Mouse (Mus musculus): ENCODE data around the gene Slc16a7. TPM values are rescaled to one million over a fixed set of nuclear protein-coding genes. Genes with fewer than 3 reads are reported as not detected.

Slc16a7 gene
- total RNA-seq, 1 experiment, result 0.58 TPM

DNA sequence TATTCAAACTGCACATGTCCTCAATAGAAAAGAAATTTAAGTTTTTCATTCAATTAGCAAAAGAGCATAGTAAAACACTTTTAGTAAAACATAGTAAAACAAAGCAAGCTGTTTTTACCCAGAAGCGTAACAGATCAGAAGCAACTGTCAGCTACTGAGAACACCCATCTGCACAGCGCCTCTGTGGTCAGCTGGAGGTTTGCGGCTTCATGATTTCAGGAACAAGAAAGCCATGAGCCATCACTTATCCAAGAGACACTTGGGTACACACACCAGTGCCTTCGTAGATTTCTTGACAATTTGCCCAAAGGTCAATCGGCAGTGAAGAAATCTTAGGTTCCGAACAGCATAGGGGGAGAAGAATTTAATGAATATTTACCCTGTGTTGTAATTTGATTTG is 71.9 kb downstream of the Slc16a7 start:
- no peak overlapping the region for H3K4me3 ChIP-seq (ENCODE audit: insufficient read depth in 1 of 2, low read depth in 1 of 2, low read length in 2 of 2, poor library complexity in 1 of 2, severe bottlenecking in 1 of 2)
- H3K36me3 ChIP-seq (ENCODE audit: control insufficient read depth, insufficient read depth, low read length, poor library complexity, severe bottlenecking), result no peaks in the 10 kb centered on the region
- H3K27ac ChIP-seq (ENCODE audit: insufficient read depth, low read depth, low read length, poor library complexity, severe bottlenecking), result no peak overlapping the region
- no peak overlapping the region for H3K9ac ChIP-seq (ENCODE audit: insufficient read depth, low read depth, low read length, poor library complexity, severe bottlenecking)
- no peak for DNase-seq (ENCODE audit: low read depth, low spot score)
- in situ Hi-C loops (cut with MboI; ENCODE audit: low sequenced_read_pairs in 2 of 2, unreplicated experiment in 2 of 2), result no loop called here
- no peaks in the 10 kb centered on the region for H3K4me1 ChIP-seq (ENCODE audit: control insufficient read depth in 2 of 2, insufficient read depth in 2 of 2, low read length in 2 of 2, poor library complexity in 1 of 2)
- H3K9me3 ChIP-seq (ENCODE audit: control insufficient read depth, insufficient read depth, low read depth, low read length), result no peaks in the 10 kb centered on the region
- TF ChIP-seq MAFK (IDR thresholded peaks at IDR 0.05; ENCODE audit: insufficient read depth, low read depth, low read length) (no peak), ZC3H11A (IDR thresholded peaks at IDR 0.05; ENCODE audit: borderline replicate concordance, low read depth, low read length) (no peak), CHD2 (IDR thresholded peaks at IDR 0.05; ENCODE audit: low read depth, low read length) (no peak), HCFC1 (IDR thresholded peaks at IDR 0.05; ENCODE audit: borderline replicate concordance, insufficient read depth, low read length) (no peak), ZNF384 (IDR thresholded peaks at IDR 0.05; ENCODE audit: low read depth, low read length) (no peak)

DNA sequence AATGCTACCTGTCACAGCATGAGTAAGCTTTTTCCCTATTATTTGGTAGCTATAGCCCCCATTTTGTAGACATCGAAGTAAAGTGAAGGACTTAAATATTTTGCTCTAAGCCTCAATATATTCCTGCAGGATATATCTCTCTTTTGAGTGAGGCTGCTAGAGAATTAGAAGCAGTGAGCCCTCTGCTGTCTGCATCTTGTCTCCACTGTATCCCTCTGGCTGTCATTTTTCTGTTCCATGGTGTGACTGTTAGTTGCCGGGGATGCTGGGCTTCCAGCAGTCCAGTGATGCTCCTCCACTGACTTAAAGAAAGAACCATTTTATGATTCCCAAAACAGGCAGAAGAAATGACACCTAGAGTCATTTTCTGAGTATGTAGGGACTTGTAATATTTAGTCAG is 78.4 kb downstream of the Slc16a7 start:
- DNase-seq (ENCODE audit: low read depth, low spot score), result no peak
- H3K9ac ChIP-seq (ENCODE audit: insufficient read depth, low read depth, low read length, poor library complexity, severe bottlenecking), result no peak overlapping the region
- no peaks in the 10 kb centered on the region for H3K36me3 ChIP-seq (ENCODE audit: control insufficient read depth, insufficient read depth, low read length, poor library complexity, severe bottlenecking)
- in situ Hi-C loops (cut with MboI; ENCODE audit: low sequenced_read_pairs in 2 of 2, unreplicated experiment in 2 of 2), result no loop called here
- H3K4me1 ChIP-seq (ENCODE audit: control insufficient read depth in 2 of 2, insufficient read depth in 2 of 2, low read length in 2 of 2, poor library complexity in 1 of 2), result no peaks in the 10 kb centered on the region
- no peak overlapping the region for H3K27ac ChIP-seq (ENCODE audit: insufficient read depth, low read depth, low read length, poor library complexity, severe bottlenecking)
- TF ChIP-seq CHD2 (IDR thresholded peaks at IDR 0.05; ENCODE audit: low read depth, low read length), result no peak
- no peak for TF ChIP-seq MAFK (IDR thresholded peaks at IDR 0.05; ENCODE audit: insufficient read depth, low read depth, low read length)
- no peak for TF ChIP-seq ZNF384 (IDR thresholded peaks at IDR 0.05; ENCODE audit: low read depth, low read length)
- TF ChIP-seq ZC3H11A (IDR thresholded peaks at IDR 0.05; ENCODE audit: borderline replicate concordance, low read depth, low read length), result no peak
- TF ChIP-seq HCFC1 (IDR thresholded peaks at IDR 0.05; ENCODE audit: borderline replicate concordance, insufficient read depth, low read length), result no peak
- no peaks in the 10 kb centered on the region for H3K9me3 ChIP-seq (ENCODE audit: control insufficient read depth, insufficient read depth, low read depth, low read length)
- H3K4me3 ChIP-seq (ENCODE audit: insufficient read depth in 1 of 2, low read depth in 1 of 2, low read length in 2 of 2, poor library complexity in 1 of 2, severe bottlenecking in 1 of 2), result no peak overlapping the region

GRCm38 (mm10) chr10:125298036-125298435 is 91.2 kb downstream of the Slc16a7 start:
- Histone ChIP-seq H3K4me3 (ENCODE audit: insufficient read depth in 1 of 2, low read depth in 1 of 2, low read length in 2 of 2, poor library complexity in 1 of 2, severe bottlenecking in 1 of 2) (no peak overlapping the region), H3K27ac (ENCODE audit: insufficient read depth, low read depth, low read length, poor library complexity, severe bottlenecking) (no peak overlapping the region), H3K4me1 (ENCODE audit: control insufficient read depth in 2 of 2, insufficient read depth in 2 of 2, low read length in 2 of 2, poor library complexity in 1 of 2) (no peaks in the 10 kb centered on the region), H3K9ac (ENCODE audit: insufficient read depth, low read depth, low read length, poor library complexity, severe bottlenecking) (no peak overlapping the region), H3K9me3 (ENCODE audit: control insufficient read depth, insufficient read depth, low read depth, low read length) (no peaks in the 10 kb centered on the region), H3K36me3 (ENCODE audit: control insufficient read depth, insufficient read depth, low read length, poor library complexity, severe bottlenecking) (no peaks in the 10 kb centered on the region)
- in situ Hi-C loops (cut with MboI; ENCODE audit: low sequenced_read_pairs in 2 of 2, unreplicated experiment in 2 of 2), result no loop called here
- TF ChIP-seq ZNF384 (IDR thresholded peaks at IDR 0.05; ENCODE audit: low read depth, low read length) (no peak), MAFK (IDR thresholded peaks at IDR 0.05; ENCODE audit: insufficient read depth, low read depth, low read length) (no peak), ZC3H11A (IDR thresholded peaks at IDR 0.05; ENCODE audit: borderline replicate concordance, low read depth, low read length) (no peak), CHD2 (IDR thresholded peaks at IDR 0.05; ENCODE audit: low read depth, low read length) (no peak), HCFC1 (IDR thresholded peaks at IDR 0.05; ENCODE audit: borderline replicate concordance, insufficient read depth, low read length) (no peak)
- no peak for DNase-seq (ENCODE audit: low read depth, low spot score)

DNA sequence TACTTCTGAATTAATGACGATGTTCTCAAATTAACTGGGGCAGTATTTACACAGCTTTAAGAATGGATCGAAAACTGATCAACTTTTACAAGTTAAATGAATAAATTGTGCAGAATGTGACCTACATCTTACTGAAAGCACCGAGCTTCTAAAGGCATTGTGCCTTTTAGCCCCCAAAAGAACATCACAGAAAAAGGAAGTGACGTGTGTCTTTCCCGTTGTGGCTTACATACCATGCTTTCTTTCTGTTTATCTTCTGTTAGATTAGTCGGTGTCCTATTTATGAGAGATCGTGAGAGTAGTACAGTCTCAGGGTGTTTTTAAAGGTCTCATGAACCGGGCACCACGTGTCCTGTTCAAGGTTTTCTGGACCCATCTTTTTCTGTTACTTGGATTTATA is 98.9 kb downstream of the Slc16a7 start:
- H3K36me3 ChIP-seq (ENCODE audit: control insufficient read depth, insufficient read depth, low read length, poor library complexity, severe bottlenecking), result no peaks in the 10 kb centered on the region
- no peaks in the 10 kb centered on the region for H3K4me1 ChIP-seq (ENCODE audit: control insufficient read depth in 2 of 2, insufficient read depth in 2 of 2, low read length in 2 of 2, poor library complexity in 1 of 2)
- in situ Hi-C loops (cut with MboI; ENCODE audit: low sequenced_read_pairs in 2 of 2, unreplicated experiment in 2 of 2), result no loop called here
- H3K27ac ChIP-seq (ENCODE audit: insufficient read depth, low read depth, low read length, poor library complexity, severe bottlenecking), result no peak overlapping the region
- no peak overlapping the region for H3K4me3 ChIP-seq (ENCODE audit: insufficient read depth in 1 of 2, low read depth in 1 of 2, low read length in 2 of 2, poor library complexity in 1 of 2, severe bottlenecking in 1 of 2)
- no peak overlapping the region for H3K9ac ChIP-seq (ENCODE audit: insufficient read depth, low read depth, low read length, poor library complexity, severe bottlenecking)
- TF ChIP-seq HCFC1 (IDR thresholded peaks at IDR 0.05; ENCODE audit: borderline replicate concordance, insufficient read depth, low read length) (no peak), MAFK (IDR thresholded peaks at IDR 0.05; ENCODE audit: insufficient read depth, low read depth, low read length) (no peak), CHD2 (IDR thresholded peaks at IDR 0.05; ENCODE audit: low read depth, low read length) (no peak), ZC3H11A (IDR thresholded peaks at IDR 0.05; ENCODE audit: borderline replicate concordance, low read depth, low read length) (no peak)
- no peaks in the 10 kb centered on the region for H3K9me3 ChIP-seq (ENCODE audit: control insufficient read depth, insufficient read depth, low read depth, low read length)
- DNase-seq (ENCODE audit: low read depth, low spot score), result no peak

DNA sequence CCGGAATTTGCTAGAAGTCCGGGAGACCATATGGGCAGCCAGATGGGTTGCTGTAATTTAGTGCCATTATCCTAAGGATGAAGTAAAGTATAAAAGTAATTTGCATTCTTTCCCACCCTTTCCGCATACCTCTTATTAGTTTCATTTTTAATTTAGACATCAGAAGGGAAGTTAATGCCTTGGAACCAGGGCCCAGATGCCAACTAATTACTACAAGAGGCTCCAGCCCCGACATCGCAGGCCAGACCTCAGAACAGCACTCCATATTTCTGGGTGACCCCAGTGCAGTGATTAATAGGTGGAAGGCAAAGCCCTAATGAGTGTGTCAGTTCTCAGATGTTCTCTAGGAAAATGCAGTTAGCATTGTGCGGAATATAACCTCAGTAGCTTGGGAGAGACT is 100.7 kb downstream of the Slc16a7 start:
- no peak for DNase-seq (ENCODE audit: low read depth, low spot score)
- no peak overlapping the region for H3K9ac ChIP-seq (ENCODE audit: insufficient read depth, low read depth, low read length, poor library complexity, severe bottlenecking)
- in situ Hi-C loops (cut with MboI; ENCODE audit: low sequenced_read_pairs in 2 of 2, unreplicated experiment in 2 of 2), result no loop called here
- H3K36me3 ChIP-seq (ENCODE audit: control insufficient read depth, insufficient read depth, low read length, poor library complexity, severe bottlenecking), result no peaks in the 10 kb centered on the region
- TF ChIP-seq HCFC1 (IDR thresholded peaks at IDR 0.05; ENCODE audit: borderline replicate concordance, insufficient read depth, low read length) (no peak), ZC3H11A (IDR thresholded peaks at IDR 0.05; ENCODE audit: borderline replicate concordance, low read depth, low read length) (no peak), MAFK (IDR thresholded peaks at IDR 0.05; ENCODE audit: insufficient read depth, low read depth, low read length) (no peak), ZNF384 (IDR thresholded peaks at IDR 0.05; ENCODE audit: low read depth, low read length) (no peak)
- H3K9me3 ChIP-seq (ENCODE audit: control insufficient read depth, insufficient read depth, low read depth, low read length), result no peaks in the 10 kb centered on the region
- H3K4me1 ChIP-seq (ENCODE audit: control insufficient read depth in 2 of 2, insufficient read depth in 2 of 2, low read length in 2 of 2, poor library complexity in 1 of 2), result no peaks in the 10 kb centered on the region
- no peak overlapping the region for H3K27ac ChIP-seq (ENCODE audit: insufficient read depth, low read depth, low read length, poor library complexity, severe bottlenecking)
- no peak overlapping the region for H3K4me3 ChIP-seq (ENCODE audit: insufficient read depth in 1 of 2, low read depth in 1 of 2, low read length in 2 of 2, poor library complexity in 1 of 2, severe bottlenecking in 1 of 2)

Measured in ES-E14 (cell line).